Mouse (Mus musculus) neutrophil, adult 5-6 weeks (primary cell): ENCODE measurements around the gene Cog4. TPM values are rescaled to one million over a fixed set of nuclear protein-coding genes. Genes with fewer than 3 reads are reported as not detected.

Experiments
- ATAC-seq: fragments of 151-379, 151-347 bp; 2 replicates; pipeline ENCODE4 v1.8.0; 2017; ENCODE audit warnings: mild to moderate bottlenecking, moderate TSS enrichment; ENCODE audit not compliant: insufficient number of reproducible peaks, poor library complexity, low FRiP score, severe bottlenecking; ENCODE audit errors: extremely low read depth
- total RNA-seq: library from RNA; stranded (forward); fragments of 200-1000 nt; gene quantifications from 2 replicates; pipeline ENCODE4 v1.2.3, GENCODE M21; 2017

Cog4 gene
- 53.1 and 57.5 TPM in 2 replicates for total RNA-seq

DNA sequence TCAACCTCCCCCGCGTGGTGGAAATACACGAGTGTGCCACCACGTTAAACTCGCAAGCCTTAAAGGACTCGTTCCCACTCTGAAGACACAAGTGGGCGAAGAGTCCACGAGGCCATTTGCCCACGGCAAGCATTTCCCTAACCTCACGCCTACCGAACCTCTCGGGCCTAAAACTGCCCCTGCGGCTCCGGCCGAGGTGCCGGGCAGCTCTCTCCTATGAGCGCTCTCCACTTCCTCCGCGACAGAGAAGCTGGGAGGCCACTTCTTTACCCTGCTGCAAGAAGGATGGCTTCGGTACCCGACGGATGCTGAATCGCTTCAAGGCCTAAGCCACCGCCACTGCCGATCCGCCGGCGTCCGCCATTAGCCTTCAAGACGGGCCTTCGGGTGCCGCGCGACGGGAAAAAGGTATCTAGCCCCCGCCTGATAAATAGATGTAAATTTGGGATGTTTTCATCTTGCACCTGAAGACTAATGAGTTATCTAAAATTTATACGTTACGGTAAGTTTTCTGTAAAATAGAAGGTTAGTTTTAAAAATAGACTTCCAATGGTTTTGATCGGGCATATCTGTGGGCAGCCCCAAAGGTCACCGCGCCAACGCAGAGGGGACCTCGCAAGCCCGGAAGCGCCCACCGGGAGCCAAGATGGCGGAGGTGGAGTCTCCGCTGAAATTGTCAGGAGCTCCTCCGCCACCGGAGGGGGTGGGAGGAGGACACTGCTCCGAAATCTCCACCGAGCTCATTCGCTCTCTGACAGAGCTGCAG is at the start of gene Cog4, which contains the start of gene Sf3b3:
Gene Cog4, plus strand, starts transcription at position 196 of the 766 bp plus-strand sequence.
Gene Sf3b3, minus strand, starts transcription at position 383 of the 766 bp plus-strand sequence.
- peak; percentile 85 for ATAC-seq

DNA sequence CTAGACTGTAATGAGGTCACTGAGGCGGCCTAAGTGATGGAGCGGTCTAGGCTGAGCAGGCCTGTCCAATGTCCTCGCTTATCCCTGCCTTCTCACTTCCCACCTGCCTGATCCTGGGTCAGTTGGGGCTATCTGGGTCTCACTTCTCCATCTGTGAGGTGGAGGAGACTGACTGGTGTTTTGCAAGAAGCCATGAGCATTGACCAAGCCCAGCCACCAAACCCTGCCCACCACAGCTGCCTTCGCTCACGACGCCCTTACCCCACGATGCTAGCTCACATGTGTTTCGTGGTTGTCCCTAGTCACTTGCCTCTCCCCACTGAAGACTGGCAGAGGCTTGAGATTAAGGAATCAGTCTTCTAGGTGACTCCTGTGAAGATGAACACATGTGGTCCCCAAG is 49.3 kb upstream of the Cog4 start:
- ATAC-seq: no peak

DNA sequence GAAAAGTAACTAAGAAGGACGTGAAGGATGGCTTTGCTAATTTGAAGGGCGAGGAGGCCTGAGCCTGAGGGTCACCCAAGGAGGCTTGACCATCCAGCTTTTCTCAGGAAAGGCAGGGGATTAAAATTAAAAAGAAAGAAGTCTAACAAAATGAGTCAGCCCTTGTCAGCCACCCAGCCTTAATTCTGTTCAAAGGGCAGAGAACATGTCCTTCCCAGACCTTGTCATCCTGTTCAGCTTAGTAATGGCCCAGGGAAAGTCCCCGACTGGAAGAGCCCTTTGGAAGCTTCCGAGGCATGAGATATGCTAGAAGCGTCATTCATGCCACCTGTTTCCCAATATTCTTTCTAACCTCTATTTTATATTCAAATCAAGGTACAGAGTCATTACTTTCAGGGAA is 43.4 kb upstream of the Cog4 start:
- ATAC-seq: no peak

DNA sequence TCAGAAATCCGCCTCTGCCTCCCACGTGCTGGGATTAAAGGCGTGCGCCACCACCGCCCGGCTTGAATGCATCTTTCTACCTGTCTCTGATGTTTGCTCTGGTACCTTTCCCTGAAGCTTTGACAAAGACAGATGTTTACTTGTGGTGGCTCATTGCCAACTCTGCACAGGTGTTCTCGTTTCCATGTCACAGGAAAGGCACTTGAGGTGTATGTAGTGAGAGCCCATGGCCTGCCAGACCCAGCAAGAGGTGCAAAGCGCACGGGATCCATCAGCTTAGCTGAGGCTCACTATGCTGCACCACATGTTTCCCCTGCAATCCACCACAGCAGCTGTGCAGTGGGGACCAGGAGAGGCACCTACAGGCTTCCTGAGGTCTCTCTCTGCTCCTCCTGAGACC is 42.5 kb upstream of the Cog4 start:
- no peak for ATAC-seq

DNA sequence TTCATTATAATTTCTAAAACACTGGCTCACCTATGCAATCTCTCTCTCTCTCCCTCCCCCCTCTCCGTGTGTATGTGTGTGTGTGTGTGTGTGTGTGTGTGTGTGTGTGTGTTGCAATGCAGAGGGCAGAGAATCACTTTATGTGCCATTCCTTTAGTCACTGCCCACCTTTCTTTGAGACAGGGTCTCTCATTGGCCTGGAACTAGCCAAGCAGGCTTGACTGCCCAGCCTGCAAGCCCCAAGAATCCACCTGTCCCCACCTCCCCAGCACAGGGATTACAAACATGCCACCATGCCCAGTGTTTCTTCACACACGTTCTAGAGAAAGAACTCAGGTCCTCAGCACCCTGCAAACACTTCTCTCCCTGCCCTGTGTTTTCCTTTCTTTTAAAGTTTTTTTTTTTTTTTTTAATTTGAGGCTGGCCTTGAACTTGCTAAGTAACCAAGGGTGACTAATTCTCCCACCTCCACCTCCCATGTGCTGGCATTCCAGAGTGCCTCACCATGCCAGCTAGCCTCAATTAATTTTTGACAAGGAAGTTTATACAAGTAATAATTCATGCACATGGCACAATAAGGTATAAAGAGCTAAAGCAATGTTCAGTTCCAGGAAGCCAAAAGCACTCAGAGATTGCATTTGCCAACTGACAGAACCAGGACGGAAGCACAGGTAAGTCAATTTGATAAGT is 41.4 kb upstream of the Cog4 start:
- no peak for ATAC-seq

DNA sequence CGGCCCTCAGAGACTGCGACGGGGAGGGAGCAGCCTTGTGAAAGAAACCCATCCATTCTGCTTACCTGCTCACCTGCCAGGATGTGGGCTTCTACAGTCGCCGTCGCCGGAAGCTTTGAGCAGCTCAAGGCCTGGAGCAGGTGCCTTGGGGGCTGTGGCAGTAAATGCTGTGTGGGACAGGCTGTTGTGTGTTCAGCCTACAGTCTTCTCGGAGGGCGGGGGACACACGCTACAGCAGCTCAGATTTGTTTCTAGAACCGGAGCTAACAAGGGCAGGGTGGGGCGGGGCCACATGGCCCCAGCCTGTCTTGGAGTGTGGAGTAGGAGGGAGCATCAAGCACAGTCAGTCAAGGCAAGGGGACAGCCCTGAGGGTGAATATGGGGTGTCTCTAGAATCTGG is 40.7 kb upstream of the Cog4 start, which contains the start of gene Il34:
Gene Il34, minus strand, starts transcription at position 256 of the 400 bp plus-strand sequence.
- peak; percentile 14; the same call in 1 of the 2 replicates for ATAC-seq

DNA sequence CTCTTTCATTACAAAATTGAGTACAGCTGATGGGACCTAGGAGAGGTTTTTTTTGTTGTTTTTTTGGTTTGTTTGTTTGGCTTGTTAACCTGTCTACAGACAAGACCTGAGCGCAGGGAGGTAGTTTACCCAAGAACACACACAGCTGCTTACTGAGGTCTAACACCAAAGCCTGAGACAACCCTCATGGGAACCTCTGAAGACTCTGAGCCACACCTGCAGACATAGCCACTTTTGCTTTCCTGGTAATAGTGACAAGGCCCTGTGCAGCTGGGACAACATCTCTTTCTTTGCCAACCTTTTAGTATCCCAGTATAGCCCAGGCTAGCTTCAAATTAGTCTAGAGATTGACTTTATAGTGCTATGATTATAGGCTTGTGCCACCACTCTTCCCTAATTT is 40.3 kb upstream of the Cog4 start:
- no peak for ATAC-seq

DNA sequence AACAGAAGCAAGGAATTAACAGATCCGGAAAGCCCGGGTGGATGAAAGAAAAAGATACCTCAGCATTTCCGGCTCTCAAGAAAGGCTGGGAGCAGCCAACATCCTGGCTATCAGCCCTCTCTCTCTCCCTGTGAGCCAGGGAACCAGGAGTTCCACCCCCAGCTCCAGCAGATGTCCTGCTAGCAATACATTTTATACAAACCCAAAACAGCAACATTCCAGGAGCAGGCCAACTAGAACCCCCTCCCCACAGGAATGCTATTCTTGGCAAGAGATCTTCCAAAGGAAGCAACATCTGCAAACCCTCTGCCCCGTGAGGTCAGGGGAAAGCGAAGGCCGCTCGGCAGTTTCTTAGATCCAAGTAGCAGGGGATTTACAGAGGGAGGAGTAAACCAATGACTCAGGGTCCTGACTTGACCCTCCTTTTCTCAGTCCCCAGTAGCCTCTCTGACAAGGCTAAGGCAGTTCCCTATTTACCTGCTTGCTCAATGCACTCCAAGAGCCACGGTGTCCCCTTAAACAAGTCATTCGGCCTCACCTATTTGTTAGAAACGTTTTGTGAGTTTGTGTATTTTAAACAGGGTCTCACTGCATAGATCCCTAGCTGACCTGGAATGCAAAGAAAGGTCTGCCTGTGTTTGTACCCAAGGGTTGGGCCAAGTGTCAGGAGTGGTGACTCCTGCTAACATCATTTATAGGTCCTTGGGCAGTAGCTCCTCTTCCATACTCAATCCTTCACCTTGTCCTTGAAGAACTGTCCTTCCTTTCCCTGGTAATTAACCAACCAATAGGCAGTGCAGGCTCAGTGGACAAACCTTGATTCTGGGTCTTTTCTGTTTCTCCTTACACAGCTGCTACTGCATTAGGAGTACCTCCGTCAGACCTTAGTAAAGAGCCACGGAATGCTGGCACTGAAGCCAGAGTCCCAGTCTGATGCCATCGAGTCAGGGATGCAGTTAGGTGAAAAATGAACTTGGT is 37.6 kb upstream of the Cog4 start:
- no peak for ATAC-seq

DNA sequence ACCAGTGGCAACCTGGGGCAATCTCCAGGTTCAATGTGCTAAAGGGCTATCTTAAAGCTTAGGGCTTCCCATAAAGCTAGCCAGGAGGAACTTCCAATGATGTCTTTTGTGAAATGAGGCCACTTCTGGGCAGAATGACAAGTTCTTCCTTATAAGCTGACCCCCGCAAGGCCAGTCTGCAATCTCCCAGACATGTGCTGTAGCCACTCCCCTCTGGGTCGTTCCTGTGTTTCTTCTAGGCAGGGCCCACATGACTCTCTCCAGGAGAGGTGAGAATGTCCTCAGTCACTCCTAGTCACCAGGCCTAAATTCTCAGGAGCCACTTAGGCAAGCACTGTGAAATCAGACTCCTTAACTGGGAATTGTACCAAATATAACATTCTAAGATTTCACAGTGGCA is 36.6 kb upstream of the Cog4 start:
- ATAC-seq: no peak

DNA sequence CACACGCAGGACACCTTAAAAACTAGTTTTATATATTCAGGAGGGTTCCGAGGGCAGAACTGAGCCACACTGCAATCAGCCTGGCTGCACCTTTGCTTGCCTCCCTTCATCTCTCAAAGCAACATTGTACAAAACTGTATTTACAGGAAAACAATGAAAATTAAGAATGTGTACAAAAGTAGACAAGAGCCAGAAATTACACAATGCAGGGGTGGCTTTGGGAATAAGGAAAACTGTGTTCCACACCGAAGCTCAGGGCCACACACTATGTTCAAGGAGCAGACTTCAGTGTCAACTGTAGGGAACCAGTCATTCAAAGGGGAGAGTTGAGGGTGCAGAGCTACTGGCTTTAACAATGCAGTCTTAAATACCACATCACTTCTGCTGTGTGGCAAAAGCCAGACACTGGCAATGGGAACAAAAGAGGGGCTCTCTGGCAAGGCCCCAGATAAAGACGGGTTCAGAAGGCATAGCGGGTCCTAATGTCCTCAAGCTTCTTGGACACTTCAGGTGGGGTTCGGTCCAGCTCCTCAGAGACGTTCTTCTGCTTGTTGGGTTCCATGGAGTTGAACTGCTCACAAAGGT is 35.8 kb upstream of the Cog4 start:
- ATAC-seq: no peak

DNA sequence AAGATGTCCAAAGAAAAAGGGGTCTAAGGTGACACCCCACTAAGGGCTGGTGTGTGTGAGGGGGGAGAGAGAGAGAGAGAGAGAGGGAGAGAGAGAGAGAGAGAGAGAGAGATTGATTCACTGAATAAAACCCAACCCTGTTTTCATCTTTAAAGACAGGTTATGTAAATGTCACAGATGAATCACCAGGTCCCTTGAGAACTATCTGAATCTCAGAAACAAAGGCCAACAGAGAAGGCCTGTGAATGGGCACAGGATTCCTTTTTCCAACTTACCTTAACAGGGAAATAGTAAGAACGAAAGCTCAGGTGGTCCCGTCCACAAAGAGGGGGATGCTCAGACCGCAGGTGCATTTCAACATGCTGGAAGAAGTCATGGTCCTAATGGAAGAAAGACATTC is 35.3 kb upstream of the Cog4 start:
- ATAC-seq: no peak

DNA sequence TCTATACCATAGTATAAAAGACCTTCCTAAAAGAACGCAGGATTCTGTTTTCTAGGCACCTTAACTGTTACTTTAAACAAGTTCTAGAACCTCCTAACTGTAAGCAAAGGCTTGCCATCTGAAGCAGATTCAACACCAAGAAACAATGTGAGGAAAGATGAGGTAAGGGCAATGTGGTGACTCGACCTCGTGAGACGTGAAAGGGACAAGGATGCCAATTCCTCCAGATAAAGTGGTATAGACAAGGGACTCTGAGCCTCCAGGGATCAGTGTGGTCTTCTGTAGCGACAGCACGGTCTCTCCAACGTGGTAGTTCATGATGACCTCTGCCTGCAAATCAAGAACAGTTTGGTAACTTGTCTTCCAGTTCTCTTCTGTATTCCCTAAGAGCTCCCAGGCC is 34.6 kb upstream of the Cog4 start:
- no peak for ATAC-seq

DNA sequence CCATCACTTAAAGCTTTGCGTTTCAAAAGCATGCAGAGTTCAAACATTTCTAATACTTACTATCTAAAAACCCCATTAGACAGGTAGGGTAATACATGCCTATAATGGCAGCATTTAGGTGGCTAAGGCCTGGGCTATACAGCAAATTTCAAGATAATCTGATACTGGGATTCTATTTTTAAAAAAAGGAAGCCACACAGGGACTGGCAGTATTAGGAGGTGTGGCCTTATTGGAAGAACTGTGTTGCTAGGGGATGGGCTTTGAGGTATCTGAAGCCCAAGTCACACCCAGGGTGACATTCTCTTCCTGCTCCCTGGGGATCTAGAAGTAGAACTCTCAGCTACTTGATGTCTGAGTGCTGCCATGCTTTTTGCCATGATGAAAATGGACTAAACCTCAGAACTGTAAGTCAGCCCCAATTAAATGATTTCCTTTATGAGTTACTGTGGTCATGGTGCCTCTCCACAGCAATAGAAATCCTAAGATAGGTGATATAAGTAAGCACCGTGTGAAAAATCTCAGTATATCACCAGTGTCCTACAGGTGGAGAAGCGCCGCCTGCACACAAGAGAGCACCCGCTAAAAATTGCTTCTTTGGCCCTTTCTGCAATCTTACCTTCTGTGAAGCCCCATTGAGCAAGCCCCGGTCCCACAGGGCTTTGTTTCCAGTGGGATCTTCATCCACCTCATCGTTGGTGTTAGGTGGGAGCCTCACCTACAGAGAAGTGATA is 33.9 kb upstream of the Cog4 start:
- ATAC-seq: no peak

DNA sequence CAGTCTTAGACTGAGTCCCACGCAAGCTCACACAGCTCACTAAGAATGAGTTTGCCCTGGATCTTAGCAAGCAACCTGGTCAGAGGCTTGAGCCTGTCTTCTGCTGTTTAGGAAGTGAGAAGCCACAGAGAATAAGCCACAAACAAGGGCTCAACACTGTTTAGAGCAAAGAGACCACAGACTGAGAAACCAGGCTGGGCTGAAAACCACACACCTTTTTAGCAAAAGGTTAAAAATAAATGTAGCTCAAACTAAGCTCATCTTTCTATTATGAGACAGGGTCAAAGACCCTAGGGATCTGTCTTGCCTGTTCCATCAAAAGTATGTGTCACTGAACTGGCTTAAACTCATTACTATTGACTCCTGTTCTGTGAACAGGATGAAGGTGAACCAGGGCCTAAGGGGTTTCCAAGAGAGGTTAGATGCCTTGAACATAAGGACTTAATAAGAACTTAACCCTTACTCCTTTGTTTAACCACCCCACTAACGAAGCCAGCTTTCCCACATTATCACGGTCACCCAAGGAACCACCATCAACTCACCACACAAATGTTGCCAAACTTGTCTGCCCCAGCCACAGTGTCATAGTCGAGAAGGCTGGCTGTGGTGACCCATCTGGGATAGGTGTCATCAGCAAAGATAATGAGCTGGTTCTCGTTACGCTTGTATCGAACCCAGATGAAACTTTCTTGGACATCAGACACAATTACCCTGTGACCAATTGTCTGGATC is 33.2 kb upstream of the Cog4 start:
- no peak for ATAC-seq

DNA sequence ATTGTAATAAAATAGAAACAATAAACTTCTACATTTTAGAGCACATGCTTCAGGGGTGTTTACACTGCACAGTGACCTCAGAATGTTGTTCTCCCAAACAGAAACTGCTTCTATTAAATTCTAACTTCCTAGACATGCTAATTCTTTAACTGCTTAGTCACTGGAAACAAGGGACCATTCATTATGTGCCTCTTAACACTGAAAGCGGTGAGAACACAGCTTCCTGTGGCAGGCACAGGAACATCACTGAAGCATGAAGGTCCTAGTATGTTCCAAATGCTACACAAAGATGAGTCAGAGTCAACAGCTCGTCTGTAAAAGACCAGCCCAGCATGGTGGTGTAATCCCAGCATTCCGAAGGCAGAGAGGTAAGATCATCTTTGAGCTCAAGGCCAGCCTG is 31.1 kb upstream of the Cog4 start:
- ATAC-seq: no peak

DNA sequence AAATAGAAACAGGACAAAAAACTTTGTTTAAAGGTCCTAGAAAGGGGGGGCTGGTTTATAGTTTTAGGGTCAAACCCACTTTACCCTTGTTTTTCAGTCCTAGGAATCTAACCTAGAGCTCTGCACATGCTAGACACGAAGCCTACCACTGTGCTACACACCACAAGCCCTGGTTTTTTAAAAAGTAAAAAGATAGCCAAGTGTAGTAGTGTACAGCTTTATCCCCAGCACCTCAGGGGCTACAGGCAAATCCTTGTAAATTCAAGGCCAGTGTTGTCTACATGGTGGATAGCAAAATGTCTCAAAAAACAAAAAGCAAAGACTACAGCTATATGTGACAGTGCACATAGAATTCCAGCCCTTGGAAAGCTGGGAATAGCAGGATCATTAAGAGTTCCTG is 29.4 kb upstream of the Cog4 start:
- ATAC-seq: no peak

DNA sequence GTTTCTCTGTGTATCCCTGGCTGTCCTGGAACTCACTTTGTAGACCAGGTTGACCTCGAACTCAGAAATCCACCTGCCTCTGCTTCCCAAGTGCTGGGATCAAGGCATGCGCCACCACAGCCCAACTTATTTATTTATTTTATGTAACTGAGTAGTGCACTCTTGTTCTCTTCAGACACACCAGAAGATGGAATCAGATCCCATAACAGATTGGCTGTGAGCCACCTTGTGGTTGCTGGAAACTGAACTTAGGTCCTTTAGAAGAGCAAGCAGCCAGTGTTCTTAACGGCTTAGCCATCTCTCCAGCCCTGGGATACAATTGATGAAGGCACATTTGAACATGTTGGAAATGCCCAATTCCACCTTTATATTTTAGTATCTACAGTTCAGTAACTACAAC is 27.8 kb upstream of the Cog4 start:
- no peak for ATAC-seq

DNA sequence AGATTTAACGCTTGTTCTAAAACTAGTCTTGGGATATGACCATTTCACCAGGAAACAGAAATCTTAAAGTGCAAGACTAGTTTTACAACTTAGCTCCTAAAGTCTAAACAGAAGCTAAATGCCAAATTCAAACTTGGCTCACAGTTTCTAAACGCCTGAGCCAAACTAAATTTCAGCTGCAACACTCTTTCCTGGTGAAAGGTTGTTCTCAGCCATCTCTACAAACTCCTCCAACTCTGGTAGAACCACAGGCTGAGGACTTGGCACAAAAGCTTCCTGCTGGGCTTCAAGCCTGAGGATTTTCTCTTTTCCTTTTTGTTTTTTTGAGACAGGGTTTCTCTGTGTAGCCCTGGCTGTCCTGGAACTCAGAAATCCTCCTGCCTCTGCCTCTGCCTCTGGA is 26.1 kb upstream of the Cog4 start:
- ATAC-seq: no peak
